Mouse (Mus musculus): ENCODE measurements around the gene Hist1h1b.
A peak's percentile ranks its signal among the peaks of the same experiment; 100 is the strongest.
"Not testable (repeated sequence)": the region's sequence is repeated elsewhere in the genome, so short reads cannot be mapped to it uniquely, and the experiment has no call there.

DNA sequence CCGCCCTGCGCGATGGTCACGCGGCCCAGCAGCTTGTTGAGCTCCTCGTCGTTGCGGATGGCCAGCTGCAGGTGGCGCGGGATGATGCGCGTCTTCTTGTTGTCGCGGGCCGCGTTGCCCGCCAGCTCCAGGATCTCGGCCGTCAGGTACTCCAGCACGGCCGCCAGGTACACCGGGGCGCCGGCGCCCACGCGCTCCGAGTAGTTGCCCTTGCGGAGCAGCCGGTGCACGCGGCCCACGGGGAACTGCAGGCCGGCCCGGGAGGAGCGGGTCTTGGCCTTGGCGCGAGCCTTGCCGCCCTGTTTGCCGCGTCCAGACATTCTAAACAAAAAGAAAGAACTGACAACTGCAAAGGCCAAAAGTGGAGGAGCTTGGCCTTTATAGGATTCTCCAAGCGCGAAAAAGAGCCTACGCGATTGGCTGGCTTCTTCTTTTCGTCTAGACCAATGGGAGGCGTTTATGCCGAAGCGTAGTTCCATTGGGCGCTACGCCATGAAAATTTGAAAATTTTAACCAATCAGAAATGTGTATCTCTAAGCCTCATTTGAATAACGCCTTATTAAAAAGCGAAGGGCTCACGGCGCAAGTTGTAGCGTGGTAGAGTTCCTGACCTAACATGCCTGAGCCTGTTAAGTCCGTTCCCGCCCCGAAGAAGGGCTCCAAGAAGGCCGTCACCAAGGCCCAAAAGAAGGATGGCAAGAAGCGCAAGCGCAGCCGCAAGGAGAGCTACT is 6.6 kb upstream of the Hist1h1b start, which contains the start of the genes Hist1h2an and Hist1h2bp:
- not testable (repeated sequence) for TF ChIP-seq CTCF (IDR thresholded peaks at IDR 0.05; ENCODE audit: low read depth, low read length)
- peak; percentile 86 for TF ChIP-seq POLR2A (IDR thresholded peaks at IDR 0.05; ENCODE audit: insufficient read depth, low read length)
